Mouse (Mus musculus) cerebellum, adult 2 months (tissue): ENCODE measurements at regions not wholly inside any gene's neighbourhood (a gene's known extent, or its start where the extent isn't known, plus 50 kb on each side); places are given as distances from the start of the nearest gene placed in this dataset.

Experiments
- CTCF ChIP-seq: fragments of 200-500 bp; IDR thresholded peaks from 2 replicates; pipeline ENCODE4 v1.5.1; 2011; ENCODE audit warnings: low read depth, mild to moderate bottlenecking, control low read depth, low read length, moderate library complexity, borderline replicate concordance; ENCODE audit not compliant: insufficient read depth
- POLR2A ChIP-seq: fragments of 200-500 bp; IDR thresholded peaks from 2 replicates; pipeline ENCODE4 v1.6.1; 2011; ENCODE audit warnings: low read length, control low read depth, borderline replicate concordance; ENCODE audit not compliant: insufficient read depth

GRCm38 (mm10) chr13:46092787-46093186 lies 128.0 kb upstream of the Atxn1 start:
- TF ChIP-seq CTCF = no peak
- TF ChIP-seq POLR2A = no peak
